Mouse (Mus musculus) ES-Bruce4 (cell line): ENCODE measurements around the gene Fgf11.

ENCODE experiments used
- CTCF ChIP-seq: IDR thresholded peaks from one replicate; pipeline ENCODE4 v1.8.1; 2011; ENCODE audit warnings: low read depth, low read length
- POLR2A ChIP-seq: IDR thresholded peaks from one replicate; pipeline ENCODE4 v1.8.1; 2011; ENCODE audit warnings: low read length; ENCODE audit not compliant: insufficient read depth

- TF ChIP-seq POLR2A (no peak), CTCF (no peak)
Measured at GRCm38 (mm10) chr11:69765221-69766125, 36.2 kb downstream of the Fgf11 start, which contains the start of gene Zbtb4.
